17 mouse cellular contexts compared by ENCODE assay signal in genomic region chr9:22322381-22323211, GRCm38 (mm10). TPM values are rescaled to one million over a fixed set of nuclear protein-coding genes. Genes with fewer than 3 reads are reported as not detected.
DNase-seq lines count a peak whose midpoint lies in the region; ATAC-seq and TF ChIP-seq lines count a peak whose summit lies in the region.
"Had no signal": no experiment of that assay in that cellular context is flagged by ENCODE, and none has a peak within 500 bp of the region (broad histone marks: within the 10 kb centered on the region; RNA-seq: fewer than 3 reads in every experiment).

No protein-coding gene starts in this region.

- TF ChIP-seq EP300 in CH12.LX (IDR thresholded peaks at IDR 0.05; ENCODE audit: low read length), result no peak

- no peak for TF ChIP-seq POLR2A in CH12.LX (IDR thresholded peaks at IDR 0.05; ENCODE audit: low read depth, low read length)

- peaks cover 0 to 12% of the 10 kb centered on the region in 2 experiments for H3K36me3 ChIP-seq in CH12.LX (replicated peaks in 1 of 2; ENCODE audit: control insufficient read depth in 1 of 2, insufficient read depth in 1 of 2, low read length in 1 of 2)
- H3K36me3 ChIP-seq in liver, embryonic 13.5 days, result no peaks in the 10 kb centered on the region
- H3K36me3 ChIP-seq in forebrain, embryonic 13.5 days (ENCODE audit: poor library complexity, severe bottlenecking), result no peaks in the 10 kb centered on the region
- H3K36me3 ChIP-seq: midbrain, embryonic 15.5 days had no signal

- no peak overlapping the region for H3K4me2 ChIP-seq in CH12.LX (ENCODE audit: insufficient read depth, low read depth, poor library complexity, severe bottlenecking)
- H3K4me2 ChIP-seq in liver, embryonic 13.5 days, result peak overlapping the region; percentile 44
- H3K4me2 ChIP-seq in forebrain, embryonic 13.5 days, result no peak overlapping the region
- H3K4me2 ChIP-seq: hindbrain, embryonic 14.5 days; lung, embryonic 14.5 days; midbrain, embryonic 15.5 days had no signal

- peaks cover 0 to 24% of the 10 kb centered on the region in 2 experiments; a peak in 2 of 4 replicates for H3K4me1 ChIP-seq in CH12.LX (ENCODE audit: control insufficient read depth in 1 of 2, insufficient read depth in 2 of 2)
- peaks cover 32% of the 10 kb centered on the region for H3K4me1 ChIP-seq in liver, embryonic 13.5 days (replicated peaks)
- H3K4me1 ChIP-seq in forebrain, embryonic 13.5 days, result peaks cover 7% of the 10 kb centered on the region

- TF ChIP-seq RAD21 in CH12.LX (IDR thresholded peaks at IDR 0.05; ENCODE audit: low read depth, low read length), result no peak

- peaks cover 21% of the 10 kb centered on the region for H3K9me3 ChIP-seq in CH12.LX (replicated peaks; ENCODE audit: low read length)
- H3K9me3 ChIP-seq in liver, embryonic 13.5 days (replicated peaks), result 0 out of 2 replicates have a peak, but pooled peaks cover 3% of the 10 kb centered on the region
- 0 out of 2 replicates have a peak, but pooled peaks cover 1% of the 10 kb centered on the region for H3K9me3 ChIP-seq in forebrain, embryonic 13.5 days (replicated peaks)
- H3K9me3 ChIP-seq: midbrain, embryonic 15.5 days had no signal

- no peaks in the 10 kb centered on the region for H3K79me2 ChIP-seq in CH12.LX (replicated peaks; ENCODE audit: control insufficient read depth, extremely low read depth, insufficient read depth, poor library complexity, severe bottlenecking)

- H3K9ac ChIP-seq in CH12.LX (ENCODE audit: insufficient read depth, low read depth), result no peak overlapping the region
- peak overlapping the region; percentile 45 for H3K9ac ChIP-seq in liver, embryonic 13.5 days
- no peak overlapping the region for H3K9ac ChIP-seq in forebrain, embryonic 13.5 days
- H3K9ac ChIP-seq: hindbrain, embryonic 14.5 days; lung, embryonic 14.5 days; midbrain, embryonic 15.5 days had no signal

- dilution Hi-C loops in CH12.LX (cut with MboI; ENCODE audit: extremely low pct_ligation_motif_present, extremely low pct_unique_long_range_greater_than_20kb, low sequenced_read_pairs), result no loop called here

- TF ChIP-seq CTCF in CH12.LX (conservative IDR thresholded peaks at IDR 0.05 in 1 of 2, IDR thresholded peaks at IDR 0.05 in 1 of 2; ENCODE audit: low read depth in 2 of 2, low read length in 2 of 2), result no peak

- WGBS in liver, embryonic 13.5 days (ENCODE audit: insufficient replicate concordance), result 34% methylated on average over 8 of the region's 8 CpGs
- 88% methylated on average over 8 of the region's 8 CpGs for WGBS in forebrain, embryonic 13.5 days

- no peaks in the 10 kb centered on the region for H3K27me3 ChIP-seq in CH12.LX (replicated peaks)
- no peaks in the 10 kb centered on the region for H3K27me3 ChIP-seq in liver, embryonic 13.5 days
- no peaks in the 10 kb centered on the region for H3K27me3 ChIP-seq in forebrain, embryonic 13.5 days
- H3K27me3 ChIP-seq: midbrain, embryonic 15.5 days had no signal

- ATAC-seq in liver, embryonic 13.5 days (ENCODE audit: low read depth), result peak; percentile 86
- ATAC-seq in forebrain, embryonic 13.5 days, result no peak
- ATAC-seq: activated CD4-positive, CD25-positive, alpha-beta regulatory T cell, adult 4 months; intestine, embryonic 16.5 days; midbrain, embryonic 15.5 days had no signal

- in situ Hi-C loops in CH12.LX (cut with MboI; ENCODE audit: low pct_ligation_motif_present, low pct_unique_long_range_greater_than_20kb, low sequenced_read_pairs), result no loop called here

- no peak overlapping the region for H3K27ac ChIP-seq in CH12.LX (ENCODE audit: insufficient read depth, low read depth)
- H3K27ac ChIP-seq in liver, embryonic 13.5 days, result peak overlapping the region; percentile 82
- H3K27ac ChIP-seq in forebrain, embryonic 13.5 days, result no peak overlapping the region
- H3K27ac ChIP-seq: hindbrain, embryonic 14.5 days; kidney, postnatal 0 days; midbrain, embryonic 15.5 days had no signal

- DNase-seq in 3T3-L1 (ENCODE audit: low read depth, low spot score) (peak; percentile 57), CH12.LX (ENCODE audit: extremely low read depth) (peak; percentile 41), ZHBTc4 (ENCODE audit: low read depth, low spot score) (peak; percentile 75)
- DNase-seq in liver, embryonic 13.5 days, result peak; percentile 71
- DNase-seq in thymus, postnatal 25 days, result no peak
- DNase-seq in Muller cell, postnatal 12 days (ENCODE audit: inconsistent ontology term), result no peak
- DNase-seq: adrenal gland, postnatal 25 days; cerebellum, postnatal 25 days; left cerebral cortex, postnatal 4 days; lung, embryonic 14.5 days; thymus, postnatal 4 days had no signal

- H3K4me3 ChIP-seq in CH12.LX (replicated peaks in 1 of 3; ENCODE audit: low read depth in 2 of 3, low read length in 2 of 3, poor library complexity in 1 of 3), result no peak overlapping the region
- H3K4me3 ChIP-seq in liver, embryonic 13.5 days (replicated peaks), result no peak overlapping the region
- H3K4me3 ChIP-seq in forebrain, embryonic 13.5 days, result no peak overlapping the region
- H3K4me3 ChIP-seq: midbrain, embryonic 15.5 days had no signal

TF ChIP-seq in CH12.LX, 34 proteins besides CTCF, POLR2A, EP300 and RAD21:
- no peak for TF ChIP-seq NRF1 (IDR thresholded peaks at IDR 0.05; ENCODE audit: low read depth, low read length)
- peak; percentile 15; the same call in 1 of the 2 replicates for TF ChIP-seq IRF4 (IDR thresholded peaks at IDR 0.05; ENCODE audit: low read depth, low read length)
- TF ChIP-seq KAT2A (IDR thresholded peaks at IDR 0.05; ENCODE audit: insufficient replicate concordance, low read length), result no peak
- TF ChIP-seq SMC3 (IDR thresholded peaks at IDR 0.05; ENCODE audit: low read depth, low read length), result no peak
- TF ChIP-seq USF2 (conservative IDR thresholded peaks at IDR 0.05; ENCODE audit: low read depth, low read length), result no peak
- no peak for TF ChIP-seq CHD1 (IDR thresholded peaks at IDR 0.05; ENCODE audit: low read depth, low read length)
- peak; percentile 80 for TF ChIP-seq MAFK (IDR thresholded peaks at IDR 0.05; ENCODE audit: insufficient replicate concordance, low read length)

RNA-seq across cellular contexts. Expression of gene Zfp810, which starts 15.1 kb away (rescaled TPM):
- 7.1 and 7.2 TPM in 2 replicates for total RNA-seq in CH12.LX (2012; rRNA removed)
- total RNA-seq in CH12.LX (2014; rRNA removed), result 7.5 and 9.7 TPM in 2 replicates
- polyA plus RNA-seq in CH12.LX (2012; ENCODE audit: insufficient read length, low read depth), result 4.0 and 4.3 TPM in 2 replicates
- 2.6 and 3.1 TPM in 2 replicates for polyA plus RNA-seq in liver, embryonic 13.5 days (2015; fragmentation: Nextera tagmentation; extraction: Ambion mirVana)
- polyA plus RNA-seq in forebrain, embryonic 13.5 days (2015; fragmentation: Nextera tagmentation; extraction: Ambion mirVana), result 32.9 and 33.8 TPM in 2 replicates

Comparison
In these comparisons a context has a peak if more than half of its experiments do, and no peak if none do; other contexts are left out.
1. DNase-seq: peak in 3T3-L1 (single experiment), CH12.LX (single experiment), ZHBTc4 (single experiment) and liver, embryonic 13.5 days (single experiment); none in thymus, postnatal 25 days (single experiment) and Muller cell, postnatal 12 days (single experiment).